Mouse (Mus musculus) C2C12 (cell line): Measurements from ENCODE around the gene Cd6. TPM values are rescaled to one million over a fixed set of nuclear protein-coding genes. Genes with fewer than 3 reads are reported as not detected.

ENCODE experiments used
- H3K27me3 ChIP-seq: one replicate; pipeline ENCODE4 v1.6.1; 2011; ENCODE audit not compliant: control insufficient read depth, insufficient read depth, insufficient read length
- H3K36me3 ChIP-seq: one replicate; pipeline ENCODE4 v1.6.1; 2011; ENCODE audit not compliant: control insufficient read depth, insufficient read depth
- H3K4me3 ChIP-seq: one replicate; pipeline ENCODE4 v1.5.1; 2011; ENCODE audit warnings: mild to moderate bottlenecking, control low read depth; ENCODE audit not compliant: poor library complexity, insufficient read depth, severe bottlenecking
- H3K79me2 ChIP-seq: one replicate; pipeline ENCODE4 v1.6.1; 2011; ENCODE audit not compliant: control insufficient read depth, insufficient read depth
- H3K79me3 ChIP-seq: one replicate; pipeline ENCODE4 v1.6.1; 2011; ENCODE audit warnings: low read depth, control low read depth
- H3ac ChIP-seq: one replicate; pipeline ENCODE3; 2011; ENCODE audit warnings: low read depth; ENCODE audit not compliant: control insufficient read depth, insufficient read length
- CEBPB ChIP-seq: IDR thresholded peaks from one replicate; pipeline ENCODE4 v1.6.1; 2011; ENCODE audit warnings: low read depth, mild to moderate bottlenecking, control low read depth, moderate library complexity
- CTCF ChIP-seq: IDR thresholded peaks from one replicate; pipeline ENCODE4 v1.5.1; 2011; ENCODE audit not compliant: control insufficient read depth, insufficient read depth, insufficient read length
- FOSL1 ChIP-seq: IDR thresholded peaks from one replicate; pipeline ENCODE4 v1.8.0; 2011; ENCODE audit warnings: mild to moderate bottlenecking, low read length; ENCODE audit not compliant: poor library complexity, insufficient read depth, severe bottlenecking
- MAX ChIP-seq: IDR thresholded peaks from one replicate; pipeline ENCODE4 v1.6.1; 2011; ENCODE audit warnings: mild to moderate bottlenecking, control low read depth
- MYOD1 ChIP-seq: IDR thresholded peaks from one replicate; pipeline ENCODE4 v1.6.1; 2011; ENCODE audit warnings: low read depth; ENCODE audit not compliant: control insufficient read depth, insufficient read length
- MYOG ChIP-seq: IDR thresholded peaks from one replicate; pipeline ENCODE4 v1.6.1; 2011; ENCODE audit not compliant: control insufficient read depth, insufficient read length; ENCODE audit errors: extremely low read depth
- USF1 ChIP-seq: IDR thresholded peaks from one replicate; pipeline ENCODE4 v1.6.1; 2011; ENCODE audit warnings: low read depth, mild to moderate bottlenecking, control low read depth, moderate library complexity
- polyA plus RNA-seq: library from polyadenylated mRNA; unstranded; fragments of >200 nt; fragmentation: generic; extraction: Trizol; gene quantifications from one replicate; pipeline ENCODE4 v1.2.1, GENCODE M21; 2012; ENCODE audit warnings: missing spikeins

Gene Cd6
- polyA plus RNA-seq, 1 experiment = 0.30 TPM

DNA sequence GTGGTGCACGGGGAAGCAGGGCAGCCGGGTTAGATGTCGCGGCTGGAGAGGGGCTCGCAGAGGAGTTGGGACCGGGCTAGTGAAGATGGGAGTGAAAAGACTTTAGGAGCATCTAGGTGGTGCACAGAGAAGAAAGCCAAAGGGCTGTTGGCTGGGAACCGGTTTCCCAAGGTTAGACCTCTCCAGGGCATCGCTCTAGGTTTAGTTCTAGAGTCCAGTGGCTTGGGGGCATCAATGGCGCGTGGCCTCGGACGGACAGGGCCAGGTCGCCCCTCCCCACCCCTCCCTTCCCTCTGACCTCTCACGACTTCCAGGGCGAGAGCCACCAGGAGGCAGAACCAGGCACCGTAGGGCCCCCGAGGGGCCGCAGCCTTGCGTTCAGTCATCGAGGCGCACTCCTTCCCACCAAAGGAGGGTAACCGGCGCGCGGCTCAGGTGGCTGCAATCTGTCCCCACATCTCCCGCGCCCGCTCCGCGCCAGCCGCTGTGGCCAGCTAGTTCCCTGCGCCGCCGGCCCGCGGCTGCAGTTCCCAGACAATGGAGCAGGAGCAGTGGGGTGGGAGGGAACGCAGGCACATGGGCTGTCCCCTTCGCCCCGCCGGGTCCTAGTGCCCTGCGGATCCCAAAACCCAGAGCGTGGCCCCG is 39.5 kb upstream of the Cd6 start:
- Histone ChIP-seq H3K27me3 (no peaks in the 10 kb centered on the region), H3K4me3 (peak overlapping the region; percentile 80), H3ac (peak overlapping the region; percentile 85), H3K36me3 (peaks cover 64% of the 10 kb centered on the region), H3K79me3 (peaks cover 21% of the 10 kb centered on the region), H3K79me2 (peaks cover 34% of the 10 kb centered on the region)
- no peak for TF ChIP-seq MYOD1
- peak; percentile 66 for TF ChIP-seq USF1
- TF ChIP-seq MAX = peak; percentile 95

DNA sequence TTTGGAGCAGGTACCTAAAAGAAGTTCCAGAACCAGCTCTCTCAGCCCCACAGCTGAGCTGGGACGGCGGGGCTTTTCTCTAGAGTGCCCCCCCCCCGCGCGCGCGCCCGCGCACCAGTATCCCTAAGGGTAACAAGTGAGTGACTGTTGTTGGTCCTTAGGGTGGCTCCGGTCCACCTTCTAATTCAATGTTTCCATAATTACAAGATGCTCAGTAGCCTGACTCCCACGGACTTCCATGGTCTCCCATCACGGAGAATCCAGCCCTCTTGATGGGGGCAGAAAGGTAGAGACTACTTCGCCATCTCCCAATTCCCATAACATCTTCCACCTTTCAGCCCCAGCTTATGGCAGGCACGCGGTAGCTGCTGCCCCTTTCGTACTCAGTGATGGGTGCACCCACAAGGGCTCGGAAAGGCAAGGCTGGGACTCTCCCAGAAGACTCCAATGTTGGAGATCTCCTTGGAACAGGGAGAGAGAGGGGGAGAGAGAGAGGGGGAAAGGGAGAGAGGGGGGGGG is 38.8 kb upstream of the Cd6 start:
- H3K79me3 ChIP-seq = peaks cover 21% of the 10 kb centered on the region
- peaks cover 34% of the 10 kb centered on the region for H3K79me2 ChIP-seq
- TF ChIP-seq CTCF (no peak), USF1 (no peak), FOSL1 (no peak), MYOD1 (no peak), CEBPB (no peak), MYOG (no peak), MAX (no peak)
- H3K4me3 ChIP-seq = peak overlapping the region; percentile 80
- peak overlapping the region; percentile 94 for H3ac ChIP-seq
- peaks cover 65% of the 10 kb centered on the region for H3K36me3 ChIP-seq
- H3K27me3 ChIP-seq = no peaks in the 10 kb centered on the region

DNA sequence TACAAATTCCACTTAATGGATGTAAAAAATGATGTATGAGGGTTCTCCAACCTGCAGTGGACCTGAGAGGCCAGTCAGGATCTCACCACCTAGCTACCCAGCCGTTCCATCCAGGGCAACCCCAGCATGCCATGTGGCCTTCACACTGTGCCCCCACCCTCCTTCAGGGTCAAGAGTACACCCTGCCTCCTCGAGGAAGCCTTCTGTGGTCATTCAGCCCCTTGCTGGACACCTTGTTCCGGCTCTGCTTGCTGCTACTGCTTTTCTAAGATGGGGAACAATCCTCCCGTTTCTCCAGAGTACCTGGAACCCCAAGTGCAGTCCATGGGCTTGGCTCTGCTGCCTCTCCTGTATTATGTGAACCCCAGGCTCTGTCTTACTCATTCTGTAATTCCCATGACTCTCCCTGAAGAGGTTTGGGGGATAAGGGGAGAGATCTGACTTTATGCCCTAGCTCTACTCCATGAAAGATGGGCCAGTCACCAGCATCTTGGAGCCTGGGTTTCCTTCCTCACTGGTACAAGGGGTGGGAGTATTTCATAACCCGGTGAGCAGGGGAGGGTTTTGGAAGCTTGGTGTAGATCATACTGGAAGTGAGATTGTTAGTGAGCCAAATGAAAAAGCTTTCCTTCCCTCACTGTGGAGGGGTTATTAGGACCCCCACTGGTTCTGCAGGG is 38.2 kb upstream of the Cd6 start:
- peaks cover 34% of the 10 kb centered on the region for H3K79me2 ChIP-seq
- H3ac ChIP-seq = peak overlapping the region; percentile 94
- no peak for TF ChIP-seq MYOG
- no peak for TF ChIP-seq CTCF
- no peak for TF ChIP-seq MYOD1
- TF ChIP-seq FOSL1 = no peak
- TF ChIP-seq USF1 = no peak
- TF ChIP-seq CEBPB = no peak
- no peak for TF ChIP-seq MAX
- H3K27me3 ChIP-seq = no peaks in the 10 kb centered on the region
- peaks cover 21% of the 10 kb centered on the region for H3K79me3 ChIP-seq
- H3K4me3 ChIP-seq = peak overlapping the region; percentile 80
- peaks cover 65% of the 10 kb centered on the region for H3K36me3 ChIP-seq

DNA sequence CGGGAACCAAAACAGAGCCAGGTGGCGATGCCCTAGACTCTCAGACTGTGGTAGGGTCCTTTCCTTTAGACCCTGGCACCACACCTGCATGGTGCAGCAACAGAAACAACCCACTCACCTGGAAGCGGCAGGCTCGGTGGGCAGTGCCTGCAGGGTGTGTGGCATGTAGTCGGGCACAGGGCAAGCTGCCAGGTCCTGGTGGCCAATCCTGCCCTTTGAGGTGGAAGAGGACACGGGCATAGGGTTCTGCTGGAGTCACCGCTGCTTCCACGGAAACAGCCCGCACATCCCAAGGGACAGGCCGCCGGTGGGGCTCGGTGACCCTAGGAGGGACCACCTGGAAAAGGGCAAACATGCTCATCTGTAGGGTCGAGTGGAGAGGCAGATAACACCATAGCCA is 36.5 kb upstream of the Cd6 start:
- peaks cover 21% of the 10 kb centered on the region for H3K79me3 ChIP-seq
- no peak overlapping the region for H3ac ChIP-seq
- H3K36me3 ChIP-seq = peaks cover 62% of the 10 kb centered on the region
- no peak overlapping the region for H3K4me3 ChIP-seq
- no peaks in the 10 kb centered on the region for H3K27me3 ChIP-seq
- H3K79me2 ChIP-seq = peaks cover 34% of the 10 kb centered on the region
- TF ChIP-seq CTCF = no peak
- TF ChIP-seq CEBPB = no peak
- TF ChIP-seq MAX = no peak
- no peak for TF ChIP-seq MYOG
- TF ChIP-seq FOSL1 = no peak
- no peak for TF ChIP-seq MYOD1
- TF ChIP-seq USF1 = no peak

DNA sequence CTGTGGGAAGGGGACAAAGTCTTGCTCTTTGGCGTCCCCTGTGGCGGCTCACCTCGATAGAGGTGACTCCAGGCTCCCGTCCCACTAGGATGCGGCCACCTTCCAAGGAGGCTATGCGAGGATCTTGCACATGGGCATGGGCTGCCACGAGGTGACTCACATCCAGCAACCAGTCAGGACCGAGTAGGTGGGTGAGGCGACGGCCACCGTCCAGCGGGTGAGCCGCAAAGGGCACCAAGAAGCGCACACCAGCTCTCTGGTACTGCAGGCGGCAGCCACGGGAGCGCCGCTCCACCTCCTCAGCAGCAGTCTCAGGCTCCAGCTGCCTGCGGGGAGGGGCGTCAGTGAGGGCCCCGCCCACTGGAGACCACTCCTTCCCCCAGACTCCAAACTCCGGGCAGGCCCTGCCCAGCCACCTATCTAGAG is 30.2 kb upstream of the Cd6 start:
- no peaks in the 10 kb centered on the region for H3K79me2 ChIP-seq
- no peak overlapping the region for H3K4me3 ChIP-seq
- H3ac ChIP-seq = no peak overlapping the region
- no peaks in the 10 kb centered on the region for H3K27me3 ChIP-seq
- TF ChIP-seq MAX (no peak), MYOG (no peak), MYOD1 (no peak), CEBPB (no peak), CTCF (no peak), FOSL1 (no peak), USF1 (no peak)
- H3K79me3 ChIP-seq = peaks cover 1% of the 10 kb centered on the region
- peaks cover 67% of the 10 kb centered on the region for H3K36me3 ChIP-seq

DNA sequence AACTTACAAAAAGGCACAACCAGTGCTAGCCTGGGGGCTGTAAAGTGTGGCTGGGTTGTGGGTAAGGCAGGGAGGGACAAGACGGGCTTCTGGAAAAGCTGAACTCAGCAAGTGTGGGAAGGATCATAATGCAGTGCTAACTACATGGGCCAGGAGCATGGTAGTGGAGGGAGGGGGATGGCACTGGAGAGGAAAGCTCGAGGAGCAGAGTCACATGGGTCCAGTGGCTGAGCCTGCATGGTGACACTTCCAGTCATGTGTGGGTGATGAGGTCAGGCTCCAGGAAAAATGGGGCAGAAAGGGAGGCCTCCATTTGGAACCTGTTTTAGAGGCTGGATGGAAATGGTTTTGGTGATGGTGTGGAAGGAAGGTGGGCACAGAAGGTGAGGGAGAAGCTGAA is 26.7 kb upstream of the Cd6 start:
- no peaks in the 10 kb centered on the region for H3K27me3 ChIP-seq
- no peak overlapping the region for H3ac ChIP-seq
- no peak overlapping the region for H3K4me3 ChIP-seq
- H3K79me3 ChIP-seq = peaks cover 1% of the 10 kb centered on the region
- peaks cover 34% of the 10 kb centered on the region for H3K36me3 ChIP-seq
- no peaks in the 10 kb centered on the region for H3K79me2 ChIP-seq
- TF ChIP-seq MAX = no peak
